Mouse (Mus musculus) MEL-GATA-1-ER (cell line): Measurements from ENCODE around the gene Pla2g15.
A peak's percentile ranks its signal among the peaks of the same experiment; 100 is the strongest.

ENCODE experiments used
- DNase-seq: peaks from one replicate; pipeline ENCODE4 v3.0.0-alpha.2; 2012; ENCODE audit warnings: low read depth; ENCODE audit errors: extremely low read depth

The Pla2g15 gene

DNA sequence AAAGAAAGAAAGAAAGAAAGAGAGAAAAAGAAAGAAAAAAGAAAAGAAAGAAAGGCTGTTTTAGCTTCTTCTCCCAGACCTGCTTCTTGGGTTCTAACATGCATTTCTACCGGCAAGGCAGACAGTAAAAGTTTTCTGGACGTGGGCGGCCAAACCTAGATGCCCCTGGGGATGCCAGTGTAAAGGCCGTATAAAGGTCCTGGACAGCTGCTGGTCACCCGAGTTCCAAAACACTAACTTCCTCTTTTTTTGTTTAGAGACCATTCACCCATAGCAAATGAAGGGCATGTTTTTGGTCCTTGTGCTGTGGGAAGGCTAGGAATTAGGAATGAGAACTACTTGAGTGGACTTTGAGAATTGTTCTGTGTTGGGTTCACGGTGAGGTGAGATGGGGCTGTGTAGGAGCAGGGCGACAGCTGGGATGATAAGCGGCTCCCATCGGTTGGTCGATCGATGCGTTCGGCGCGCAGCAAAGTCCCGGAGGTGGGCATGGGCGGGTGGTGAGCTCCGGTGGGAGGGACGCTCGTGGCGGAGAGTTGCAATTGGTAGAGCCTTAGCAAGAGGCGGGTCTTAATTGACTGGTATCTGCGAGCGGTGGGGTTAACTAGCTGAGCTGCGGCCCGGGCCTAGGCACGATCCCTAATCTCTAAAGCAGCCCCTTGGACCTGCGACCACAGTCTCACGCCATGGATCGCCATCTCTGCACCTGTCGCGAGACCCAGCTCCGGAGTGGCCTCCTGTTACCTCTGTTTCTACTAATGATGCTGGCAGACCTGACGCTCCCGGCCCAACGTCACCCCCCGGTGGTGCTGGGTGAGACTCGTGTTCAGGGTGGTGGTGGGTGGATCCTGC, at the start of gene Pla2g15:
TSS of gene Pla2g15 (plus strand) at position 599 of the 852 bp plus-strand sequence.
- peak; percentile 90 for DNase-seq

DNA sequence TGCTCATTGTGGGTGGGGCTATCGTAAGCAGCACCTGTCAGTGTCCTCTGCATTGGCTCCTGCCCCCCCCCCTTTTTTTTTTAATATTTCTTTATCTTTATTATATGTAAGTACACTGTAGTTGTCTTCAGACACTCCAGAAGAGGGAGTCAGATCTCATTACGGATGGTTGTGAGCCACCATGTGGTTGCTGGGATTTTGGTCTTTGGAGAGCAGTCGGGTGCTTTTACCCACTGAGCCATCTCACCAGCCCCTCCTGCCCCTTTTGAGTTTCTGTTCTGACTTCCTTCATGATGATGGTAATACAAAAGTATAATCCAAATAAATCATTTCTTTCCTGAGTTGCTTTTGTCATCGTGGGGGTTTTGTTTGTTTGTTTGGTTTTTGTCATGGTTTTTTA, 47.9 kb upstream of the Pla2g15 start:
- DNase-seq: no peak

DNA sequence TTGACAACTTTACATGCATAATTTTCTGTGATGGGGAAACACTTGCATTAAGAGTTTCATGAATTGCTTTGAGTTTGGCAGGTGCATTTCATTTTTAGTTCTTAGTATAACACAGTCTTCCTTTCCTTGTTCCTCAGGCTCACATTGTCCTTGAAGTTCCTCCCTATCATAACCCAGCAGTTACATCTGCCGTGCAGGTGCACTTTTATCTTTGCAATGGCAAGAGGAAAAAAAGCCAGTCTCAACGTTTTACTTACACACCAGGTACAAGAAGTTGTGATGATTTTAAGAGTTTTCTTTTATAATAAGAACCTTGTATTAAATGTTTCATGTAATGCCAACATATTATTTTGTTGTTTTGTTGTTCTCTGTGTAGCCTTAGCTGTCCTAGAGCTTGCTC, 46.3 kb upstream of the Pla2g15 start:
- no peak for DNase-seq

DNA sequence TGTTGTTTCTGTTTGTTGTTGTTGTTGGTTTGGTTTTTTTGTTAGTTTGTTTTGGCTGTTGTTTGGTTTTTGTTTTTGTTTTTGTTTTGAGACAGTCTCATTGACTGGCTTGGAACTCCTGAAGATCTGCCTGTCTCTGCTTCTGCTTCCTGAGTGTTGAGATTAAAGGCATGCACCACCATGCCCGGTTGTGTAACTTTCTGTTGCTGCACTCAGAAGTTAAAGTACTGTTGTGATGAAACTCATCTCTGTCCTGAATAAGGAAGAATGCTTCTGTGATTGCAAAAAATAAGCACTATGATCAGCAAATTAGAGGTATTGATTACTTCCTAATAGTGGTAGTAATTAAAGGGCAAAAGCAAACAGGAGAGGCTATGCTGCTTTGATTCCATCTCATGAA, 44.0 kb upstream of the Pla2g15 start:
- DNase-seq: no peak

DNA sequence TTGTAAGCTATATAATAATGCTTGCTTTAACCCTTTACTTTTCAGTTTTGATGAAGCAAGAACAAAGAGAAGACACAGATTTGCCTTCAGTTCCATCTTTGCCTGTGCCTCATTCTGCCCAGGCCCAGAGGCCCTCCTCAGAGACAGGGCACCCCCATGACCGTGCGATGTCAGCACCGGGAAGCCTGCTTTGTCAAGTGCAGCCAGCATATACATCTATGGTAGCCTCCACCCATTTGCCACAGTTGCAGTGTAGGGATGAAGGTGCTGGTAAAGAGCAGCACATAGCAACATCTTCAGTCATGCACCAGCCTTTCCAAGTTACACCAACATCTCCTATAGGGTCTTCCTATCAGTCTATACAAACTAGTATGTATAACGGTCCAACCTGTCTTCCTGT, 42.1 kb upstream of the Pla2g15 start:
- no peak for DNase-seq

DNA sequence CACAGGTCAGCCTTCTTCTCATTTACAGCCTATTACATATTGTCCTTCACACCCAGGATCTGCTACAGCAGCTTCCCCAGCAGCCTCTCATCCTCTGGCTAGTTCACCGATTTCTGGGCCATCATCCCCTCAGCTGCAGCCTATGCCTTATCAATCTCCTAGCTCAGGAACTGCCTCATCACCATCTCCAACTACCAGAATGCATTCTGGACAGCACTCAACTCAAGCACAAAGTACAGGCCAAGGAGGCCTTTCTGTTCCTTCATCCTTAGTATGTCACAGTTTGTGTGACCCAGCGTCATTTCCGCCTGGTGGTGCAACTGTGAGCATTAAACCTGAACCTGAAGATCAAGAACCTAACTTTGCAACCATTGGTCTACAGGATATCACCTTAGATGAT, 41.5 kb upstream of the Pla2g15 start:
- DNase-seq: no peak

DNA sequence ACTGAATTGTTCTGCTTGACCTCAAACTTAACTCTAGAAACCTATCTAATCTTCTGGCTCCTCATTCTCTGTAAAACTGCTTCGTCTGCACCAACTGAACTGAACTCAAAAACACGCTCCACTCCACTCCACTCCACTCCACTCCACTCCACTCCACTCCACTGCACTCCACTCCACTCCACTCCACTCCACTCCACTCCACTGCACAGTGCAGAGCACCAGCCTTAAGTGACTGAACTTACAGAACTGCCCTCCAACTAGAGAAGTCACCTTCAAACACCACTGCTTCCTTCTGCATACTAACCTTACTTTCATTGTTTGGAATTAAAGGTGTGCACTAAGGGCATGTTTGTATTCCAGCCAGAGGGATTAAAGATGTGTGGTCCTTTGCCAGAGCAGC, 38.2 kb upstream of the Pla2g15 start:
- DNase-seq: no peak

DNA sequence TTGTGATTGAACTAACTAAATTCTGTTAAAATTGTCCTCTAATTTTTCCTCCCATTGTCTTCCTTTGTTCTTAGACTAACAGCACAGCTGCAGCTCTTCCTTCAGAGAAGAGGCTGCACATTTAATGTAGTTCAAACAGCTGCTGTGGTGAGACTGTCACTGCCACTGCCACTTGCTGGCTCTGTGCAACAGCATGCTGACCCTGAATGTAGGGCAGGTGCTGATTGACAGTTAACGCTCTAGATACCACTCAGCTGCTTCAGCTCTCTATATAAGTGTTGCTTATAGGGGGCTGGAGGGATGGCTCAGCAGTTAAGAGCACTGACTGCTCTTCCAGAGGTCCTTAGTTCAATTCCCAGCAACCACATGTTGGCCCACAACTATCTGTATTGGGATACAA, 37.7 kb upstream of the Pla2g15 start:
- DNase-seq: no peak

DNA sequence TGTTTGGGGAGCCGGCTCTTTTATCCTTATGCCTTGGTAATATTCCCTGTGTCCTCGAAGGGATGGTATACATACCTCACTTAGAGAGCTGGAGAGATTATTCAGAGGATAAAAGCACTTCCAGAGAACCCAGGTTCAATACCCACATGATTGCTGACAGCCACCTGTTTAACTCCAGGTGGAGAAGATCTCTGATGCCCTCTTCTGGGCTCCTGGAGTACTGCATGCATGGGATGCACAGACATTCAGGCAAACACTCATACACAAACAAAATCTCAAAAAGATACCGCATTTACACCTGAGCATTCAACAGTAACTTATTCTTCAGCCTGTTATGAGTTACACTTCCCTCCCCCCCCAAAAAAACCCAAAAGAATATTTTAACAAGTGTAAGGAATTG, 34.3 kb upstream of the Pla2g15 start:
- DNase-seq: no peak

DNA sequence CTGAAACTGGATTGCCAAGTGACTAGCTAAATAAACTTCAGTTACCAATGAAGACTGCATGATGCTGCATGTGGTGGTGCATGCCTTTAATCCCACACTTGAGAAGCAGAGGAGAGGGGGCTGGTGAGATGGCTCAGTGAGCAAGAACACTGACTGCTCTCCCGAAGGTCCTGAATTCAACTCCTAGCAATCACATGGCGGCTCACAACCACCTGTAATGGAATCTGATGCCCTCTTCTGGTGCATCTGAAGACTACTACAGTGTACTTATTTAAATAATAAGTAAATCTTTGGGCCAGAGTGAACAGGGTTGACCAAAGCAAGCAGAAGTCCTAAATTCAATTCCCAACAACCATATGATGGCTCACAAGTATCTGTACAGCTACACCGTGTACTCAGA, 26.8 kb upstream of the Pla2g15 start:
- no peak for DNase-seq

DNA sequence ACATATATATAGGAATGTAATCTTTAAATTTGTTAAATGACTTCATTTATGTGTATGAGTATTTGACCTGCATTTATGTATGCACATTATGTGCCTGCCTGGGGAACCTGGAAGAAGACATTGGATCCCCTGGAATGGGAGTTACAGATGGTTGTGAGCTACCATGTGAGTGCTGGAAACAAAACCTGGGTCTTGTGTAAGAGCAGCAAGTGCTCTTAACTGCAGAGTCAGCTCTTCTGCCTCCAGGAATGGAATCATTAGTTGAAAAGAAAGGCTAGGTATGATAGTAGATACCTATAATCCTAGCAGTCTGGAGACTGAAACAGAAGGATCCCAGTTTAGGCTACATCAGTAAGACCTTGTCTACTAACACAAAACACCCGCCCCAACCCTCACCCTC, 24.1 kb upstream of the Pla2g15 start:
- DNase-seq: no peak

DNA sequence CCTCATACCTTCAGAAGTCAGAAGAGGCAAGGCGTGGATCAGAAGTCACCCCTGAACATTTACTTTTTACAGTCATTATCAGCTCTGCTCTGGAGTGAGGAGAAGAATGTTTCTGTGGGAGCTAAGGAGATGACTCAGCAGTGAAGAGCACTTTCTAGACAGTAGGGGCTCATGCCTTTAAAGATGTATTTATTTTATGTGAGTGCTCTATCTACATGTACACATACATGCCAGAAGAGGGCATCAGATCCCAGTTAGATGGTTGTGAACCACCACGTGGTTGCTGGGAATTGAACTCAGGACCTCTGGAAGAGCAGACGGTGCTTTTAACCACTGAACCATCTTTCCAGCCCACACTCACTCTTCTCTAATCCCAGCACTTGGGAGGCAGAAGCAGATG, 23.1 kb upstream of the Pla2g15 start:
- DNase-seq: no peak

DNA sequence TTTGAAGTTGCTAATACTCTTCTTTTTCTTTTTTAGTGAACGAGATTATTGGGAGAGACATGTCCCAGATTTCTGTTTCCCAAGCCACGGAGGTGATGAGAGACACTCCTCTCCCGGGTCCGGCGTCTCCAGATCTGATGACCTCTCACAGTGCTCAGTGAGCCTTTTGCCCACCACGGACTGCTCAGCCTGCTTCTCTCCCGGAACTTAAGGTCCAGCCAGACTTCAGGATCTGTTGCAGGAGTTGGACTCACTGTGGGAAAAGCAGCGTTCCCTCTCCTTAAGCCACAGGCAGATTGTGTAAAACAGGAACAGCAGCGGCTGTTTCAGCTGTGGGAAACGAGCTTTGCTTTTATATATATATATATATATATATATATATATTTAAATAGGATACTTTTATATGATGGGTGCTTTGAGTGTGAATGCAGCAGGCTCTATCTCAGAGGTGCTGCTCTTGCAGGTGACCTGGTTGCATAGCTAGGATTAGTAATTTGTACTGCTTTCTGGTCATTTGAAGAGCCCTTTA, 22.3 kb upstream of the Pla2g15 start:
- no peak for DNase-seq

DNA sequence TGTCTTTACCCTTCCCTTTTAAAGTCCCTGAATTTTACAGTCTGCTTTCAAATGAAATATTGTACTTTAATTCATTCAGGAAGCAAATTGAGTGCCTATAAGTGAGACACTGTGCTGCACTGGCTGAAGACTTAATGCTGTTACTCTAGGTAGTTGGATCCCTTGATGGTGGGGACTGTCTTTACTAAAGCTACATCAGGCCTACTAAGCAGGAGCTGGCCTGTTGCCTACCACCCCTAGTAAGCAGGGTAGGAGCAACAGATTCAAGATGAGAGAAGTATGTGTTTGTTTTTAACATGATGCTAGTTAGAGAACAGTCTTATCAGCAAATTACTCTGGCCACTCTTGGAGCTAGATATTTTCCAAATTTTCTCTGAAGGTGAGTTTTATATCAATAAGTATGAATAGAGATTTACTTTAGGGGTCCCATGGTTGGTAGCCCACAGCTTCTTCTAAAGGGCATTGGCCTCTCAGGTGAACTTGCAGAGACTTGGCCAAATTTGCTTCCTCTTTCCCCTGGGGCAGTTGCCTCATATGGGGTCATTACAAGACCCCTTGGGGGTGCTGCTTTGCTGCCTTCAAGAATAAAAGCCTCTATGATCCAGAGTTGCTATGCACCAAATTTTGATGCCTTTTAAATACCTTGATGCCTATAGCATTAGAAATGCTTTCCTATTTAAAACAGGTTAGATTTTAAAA, 20.8 kb upstream of the Pla2g15 start:
- DNase-seq: no peak

DNA sequence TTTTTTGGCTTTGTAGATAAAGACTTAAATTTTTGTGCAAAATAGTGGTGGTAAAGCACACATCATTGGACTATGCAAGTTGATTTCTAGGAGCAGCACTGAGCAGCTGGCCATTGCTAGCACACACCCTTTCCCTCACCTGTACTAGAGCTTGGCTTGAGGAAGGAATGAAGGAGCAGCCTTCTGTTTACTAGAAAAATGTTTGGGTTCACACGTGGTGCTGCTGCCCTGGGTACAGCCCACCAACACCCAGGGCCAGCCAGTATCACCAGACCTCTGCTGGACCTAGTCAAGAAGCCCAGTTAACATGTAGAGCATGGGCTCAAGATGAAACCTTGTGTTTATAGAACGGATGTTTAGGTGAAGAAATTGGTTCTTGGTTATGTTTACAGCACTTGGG, 20.2 kb upstream of the Pla2g15 start:
- no peak for DNase-seq

DNA sequence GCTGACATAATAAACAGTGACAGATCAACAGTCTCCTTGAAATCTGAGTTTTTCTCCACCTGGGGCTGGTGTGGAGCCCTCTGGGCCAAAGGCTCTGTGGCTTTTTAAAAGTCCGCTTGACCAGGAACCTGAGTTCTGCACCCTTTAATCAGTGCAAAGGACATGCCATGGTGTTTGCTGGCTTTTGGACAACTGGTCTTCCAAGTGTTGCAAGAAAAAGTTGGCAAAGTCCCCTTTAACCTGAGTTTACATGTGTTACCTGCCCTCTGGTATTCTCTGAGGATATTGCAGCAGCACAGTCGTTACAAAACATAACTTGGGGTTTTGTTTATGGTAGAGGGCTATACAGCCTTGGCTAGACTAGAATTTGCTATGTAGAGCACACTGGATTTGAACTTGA, 19.7 kb upstream of the Pla2g15 start:
- DNase-seq: no peak

DNA sequence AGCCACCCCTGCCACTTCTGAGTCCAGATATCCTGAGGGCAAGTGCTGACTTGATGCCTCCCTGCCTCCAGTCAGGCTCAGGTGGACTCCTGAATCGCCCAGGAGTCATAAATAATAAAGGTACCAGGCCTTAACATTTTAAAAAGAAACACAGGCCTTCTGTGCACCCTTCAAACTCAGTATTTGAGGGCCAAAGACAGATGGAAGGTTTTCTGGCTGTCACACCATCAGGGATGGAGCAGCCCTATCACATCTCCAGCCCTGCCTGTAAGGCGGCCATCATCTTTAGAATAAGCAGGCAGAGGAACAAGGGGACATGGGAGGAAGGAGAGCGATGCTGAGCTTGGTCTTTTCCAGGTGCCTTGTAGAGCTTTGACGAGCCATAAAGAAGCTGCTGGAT, 19.2 kb upstream of the Pla2g15 start:
- DNase-seq: no peak

DNA sequence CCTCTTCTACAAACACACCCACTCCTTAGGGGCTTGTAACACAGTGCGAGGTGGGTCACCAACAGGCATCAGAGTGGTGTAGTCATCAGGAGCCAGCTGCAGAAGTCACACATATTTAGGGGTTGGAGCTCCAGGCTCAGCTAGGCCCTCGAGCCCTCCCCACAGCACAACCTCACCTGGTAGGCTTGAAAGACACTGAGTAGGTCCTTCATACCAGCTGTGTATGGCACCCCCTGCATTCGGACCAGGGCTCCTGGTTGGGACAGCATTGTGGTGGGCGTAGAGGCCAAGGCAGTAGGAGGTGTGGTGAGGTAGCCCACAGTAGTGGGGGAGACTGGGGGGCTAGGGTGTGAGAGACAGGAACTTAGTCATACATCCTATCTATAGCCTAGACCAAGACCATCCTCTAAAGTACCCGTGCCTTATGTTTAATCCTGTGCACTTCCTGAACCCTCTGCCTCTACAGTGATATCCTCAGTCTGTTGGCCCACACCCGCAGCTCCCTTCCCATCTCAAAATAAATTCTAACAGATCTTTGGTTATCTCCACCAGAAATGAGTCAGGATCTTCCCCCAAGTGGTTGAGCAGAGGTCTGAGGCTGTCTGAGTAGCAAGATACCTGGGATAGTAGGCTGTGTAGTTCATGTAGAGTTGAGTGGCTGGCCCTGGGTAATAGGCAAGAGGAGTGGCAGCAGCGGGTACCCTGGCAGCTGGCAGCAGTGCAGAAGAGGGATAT, 18.5 kb upstream of the Pla2g15 start:
- peak; percentile 30 for DNase-seq

DNA sequence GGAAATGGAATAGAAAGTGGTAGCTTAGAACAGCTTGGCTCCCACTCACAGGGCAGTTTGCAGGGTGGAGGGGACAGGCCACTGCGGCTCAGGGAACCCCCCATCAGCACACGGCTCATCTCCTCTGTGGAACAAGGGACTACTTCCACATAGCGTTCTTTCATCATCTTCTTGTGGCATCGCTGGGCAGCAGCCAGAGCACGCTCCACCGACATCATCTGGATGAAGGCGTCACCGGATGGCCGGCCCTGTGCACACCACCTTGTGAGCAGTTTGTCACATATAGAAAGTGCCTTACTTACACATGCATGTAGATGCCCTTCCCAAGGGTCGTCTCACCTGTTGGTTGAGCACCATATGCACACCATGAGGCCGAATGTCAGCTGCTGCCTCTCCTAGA, 17.8 kb upstream of the Pla2g15 start:
- DNase-seq: no peak

DNA sequence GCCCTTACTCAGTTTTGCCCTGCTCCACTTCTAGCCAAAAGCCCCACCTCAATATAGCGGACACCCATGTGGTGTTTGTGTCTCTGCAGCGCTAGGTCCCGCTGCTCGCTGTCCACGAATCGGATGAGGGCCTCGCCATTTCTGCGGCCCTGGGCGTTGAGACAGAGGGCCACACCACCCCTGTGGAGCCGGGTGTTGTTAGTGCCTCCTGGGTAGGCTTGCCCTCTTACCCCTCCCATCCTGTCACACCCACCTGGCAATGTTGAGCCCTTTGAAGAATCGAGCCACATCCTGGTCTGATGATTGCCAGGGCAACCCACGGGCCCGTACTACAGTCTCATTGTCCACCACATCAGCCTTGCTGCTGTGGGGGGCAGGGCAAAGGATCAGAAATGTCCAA, 16.7 kb upstream of the Pla2g15 start:
- no peak for DNase-seq

DNA sequence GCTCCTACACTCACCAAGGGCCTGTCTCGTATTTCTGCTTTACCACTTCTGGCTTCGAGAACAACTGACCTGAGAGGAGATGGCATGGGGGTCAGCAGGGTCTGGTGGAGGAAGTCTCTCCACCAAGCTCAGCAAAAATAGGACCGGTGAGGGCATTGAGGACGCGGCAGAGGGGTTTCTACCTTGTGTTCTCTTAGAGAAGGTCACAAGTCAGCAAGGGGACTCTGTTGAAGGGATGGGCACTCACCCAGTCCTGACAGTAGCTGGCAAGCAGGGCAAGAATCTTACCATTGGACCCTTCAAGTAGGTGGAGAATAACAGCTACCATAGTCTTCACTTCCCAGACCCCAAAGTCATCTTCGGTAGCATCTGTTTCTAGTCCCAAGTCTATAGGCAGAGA, 16.3 kb upstream of the Pla2g15 start:
- no peak for DNase-seq
